Mouse (Mus musculus): Measurements from ENCODE around the gene Fhit. TPM values are rescaled to one million over a fixed set of nuclear protein-coding genes. Genes with fewer than 3 reads are reported as not detected.

Fhit gene
- polyA plus RNA-seq, 1 experiment from 2014 or later, result 13.3 TPM

- Histone ChIP-seq H3K36me3 (ENCODE audit: insufficient read depth, low read length) (no peaks in the 10 kb centered on the region), H3K4me1 (replicated peaks; ENCODE audit: insufficient read depth, low read length) (no peaks in the 10 kb centered on the region), H3K4me3 (replicated peaks; ENCODE audit: low read depth, low read length) (no peak overlapping the region), H3K27ac (no peak overlapping the region), H3K4me2 (ENCODE audit: low read length) (no peak overlapping the region), H3K9me3 (replicated peaks; ENCODE audit: low read length) (no peaks in the 10 kb centered on the region), H3K27me3 (ENCODE audit: insufficient read depth, low read length) (no peaks in the 10 kb centered on the region), H3K9ac (ENCODE audit: low read depth, low read length) (no peak overlapping the region)
- 67% methylated on average over 2 of the region's 2 CpGs for WGBS
- no peak for TF ChIP-seq CTCF (IDR thresholded peaks at IDR 0.05; ENCODE audit: low read depth)
- no peak for DNase-seq (ENCODE audit: low spot score)
- ATAC-seq (replicated peaks; ENCODE audit: low FRiP score, low read depth), result no peak
Observed at GRCm38 (mm10) chr14:10003847-10004246, 1158.0 kb downstream of the Fhit start.

DNA sequence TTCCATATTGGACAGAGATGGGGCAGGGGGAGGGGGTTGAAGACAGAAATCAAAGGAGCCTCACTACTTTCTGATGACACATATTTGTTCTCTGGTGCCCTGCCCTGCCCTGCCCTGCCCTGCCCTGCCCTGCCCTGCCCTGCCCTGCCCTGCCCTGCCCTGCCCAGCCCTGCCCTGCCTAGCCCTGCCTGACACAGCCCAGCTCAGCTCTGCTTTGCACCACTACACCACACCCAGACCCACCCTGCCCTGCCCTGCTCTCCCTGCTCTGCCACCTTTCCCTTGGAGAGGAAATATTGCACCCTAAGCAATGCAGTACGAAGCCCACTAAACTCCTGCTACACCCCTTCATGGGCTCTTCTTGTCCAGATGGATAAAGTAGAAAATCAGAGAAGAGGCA is 1171.2 kb downstream of the Fhit start:
- H3K9ac ChIP-seq (ENCODE audit: low read depth, low read length), result no peak overlapping the region
- no peaks in the 10 kb centered on the region for H3K27me3 ChIP-seq (ENCODE audit: insufficient read depth, low read length)
- no peak overlapping the region for H3K4me2 ChIP-seq (ENCODE audit: low read length)
- H3K27ac ChIP-seq, result no peak overlapping the region
- no peak for DNase-seq (ENCODE audit: low spot score)
- no peak for ATAC-seq (replicated peaks; ENCODE audit: low FRiP score, low read depth)
- no peak for TF ChIP-seq CTCF (IDR thresholded peaks at IDR 0.05; ENCODE audit: low read depth)
- no peaks in the 10 kb centered on the region for H3K36me3 ChIP-seq (ENCODE audit: insufficient read depth, low read length)
- H3K4me1 ChIP-seq (replicated peaks; ENCODE audit: insufficient read depth, low read length), result no peaks in the 10 kb centered on the region
- H3K9me3 ChIP-seq (replicated peaks; ENCODE audit: low read length), result no peaks in the 10 kb centered on the region
- H3K4me3 ChIP-seq (replicated peaks; ENCODE audit: low read depth, low read length), result no peak overlapping the region
- WGBS, result 80% methylated on average over 1 of the region's 1 CpGs

GRCm38 (mm10) chr14:9976934-9977510 is 1184.8 kb downstream of the Fhit start:
- Histone ChIP-seq H3K4me2 (ENCODE audit: low read length) (no peak overlapping the region), H3K4me1 (replicated peaks; ENCODE audit: insufficient read depth, low read length) (no peaks in the 10 kb centered on the region), H3K9ac (ENCODE audit: low read depth, low read length) (no peak overlapping the region), H3K9me3 (replicated peaks; ENCODE audit: low read length) (no peaks in the 10 kb centered on the region), H3K4me3 (replicated peaks; ENCODE audit: low read depth, low read length) (no peak overlapping the region), H3K27ac (no peak overlapping the region), H3K36me3 (ENCODE audit: insufficient read depth, low read length) (no peaks in the 10 kb centered on the region), H3K27me3 (ENCODE audit: insufficient read depth, low read length) (no peaks in the 10 kb centered on the region)
- ATAC-seq (replicated peaks; ENCODE audit: low FRiP score, low read depth), result no peak
- no peak for TF ChIP-seq CTCF (IDR thresholded peaks at IDR 0.05; ENCODE audit: low read depth)
- DNase-seq (ENCODE audit: low spot score), result peak; percentile 24
- 69% methylated on average over 3 of the region's 3 CpGs for WGBS

- no peaks in the 10 kb centered on the region for H3K36me3 ChIP-seq (ENCODE audit: insufficient read depth, low read length)
- H3K4me3 ChIP-seq (replicated peaks; ENCODE audit: low read depth, low read length), result no peak overlapping the region
- no peaks in the 10 kb centered on the region for H3K27me3 ChIP-seq (ENCODE audit: insufficient read depth, low read length)
- no peak overlapping the region for H3K9ac ChIP-seq (ENCODE audit: low read depth, low read length)
- ATAC-seq (replicated peaks; ENCODE audit: low FRiP score, low read depth), result no peak
- H3K27ac ChIP-seq, result no peak overlapping the region
- no peak for DNase-seq (ENCODE audit: low spot score)
- H3K4me2 ChIP-seq (ENCODE audit: low read length), result no peak overlapping the region
- no peaks in the 10 kb centered on the region for H3K9me3 ChIP-seq (replicated peaks; ENCODE audit: low read length)
- H3K4me1 ChIP-seq (replicated peaks; ENCODE audit: insufficient read depth, low read length), result no peaks in the 10 kb centered on the region
- WGBS, result 82% methylated on average over 3 of the region's 3 CpGs
- TF ChIP-seq CTCF (IDR thresholded peaks at IDR 0.05; ENCODE audit: low read depth), result no peak
Observed at GRCm38 (mm10) chr14:9974402-9974801, 1187.4 kb downstream of the Fhit start.

DNA sequence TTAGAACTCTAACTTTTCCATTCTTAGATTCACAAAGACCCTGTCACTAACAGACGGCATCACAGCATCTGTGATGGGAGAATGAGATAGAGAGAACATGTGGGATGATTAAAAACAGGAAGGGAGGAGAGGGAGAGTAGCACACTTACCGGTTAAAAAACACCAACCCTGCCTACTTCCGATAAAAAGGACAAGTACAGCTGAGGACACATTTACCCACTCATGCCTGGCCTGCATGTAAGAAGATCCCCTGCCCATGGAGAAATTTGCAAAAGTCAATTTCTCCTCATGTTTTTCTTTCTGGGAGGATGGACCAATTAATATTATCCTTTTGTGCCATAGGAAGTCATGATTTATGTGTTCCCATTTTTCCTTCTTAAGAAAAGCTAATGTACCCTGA is 1198.0 kb downstream of the Fhit start:
- Histone ChIP-seq H3K4me2 (ENCODE audit: low read length) (no peak overlapping the region), H3K4me1 (replicated peaks; ENCODE audit: insufficient read depth, low read length) (no peaks in the 10 kb centered on the region), H3K9ac (ENCODE audit: low read depth, low read length) (no peak overlapping the region), H3K4me3 (replicated peaks; ENCODE audit: low read depth, low read length) (no peak overlapping the region), H3K36me3 (ENCODE audit: insufficient read depth, low read length) (no peaks in the 10 kb centered on the region), H3K27ac (no peak overlapping the region), H3K27me3 (ENCODE audit: insufficient read depth, low read length) (no peaks in the 10 kb centered on the region), H3K9me3 (replicated peaks; ENCODE audit: low read length) (no peaks in the 10 kb centered on the region)
- 26% methylated on average over 3 of the region's 3 CpGs for WGBS
- DNase-seq (ENCODE audit: low spot score) (peak; percentile 26), ATAC-seq (replicated peaks; ENCODE audit: low FRiP score, low read depth) (no peak)
- no peak for TF ChIP-seq CTCF (IDR thresholded peaks at IDR 0.05; ENCODE audit: low read depth)

DNA sequence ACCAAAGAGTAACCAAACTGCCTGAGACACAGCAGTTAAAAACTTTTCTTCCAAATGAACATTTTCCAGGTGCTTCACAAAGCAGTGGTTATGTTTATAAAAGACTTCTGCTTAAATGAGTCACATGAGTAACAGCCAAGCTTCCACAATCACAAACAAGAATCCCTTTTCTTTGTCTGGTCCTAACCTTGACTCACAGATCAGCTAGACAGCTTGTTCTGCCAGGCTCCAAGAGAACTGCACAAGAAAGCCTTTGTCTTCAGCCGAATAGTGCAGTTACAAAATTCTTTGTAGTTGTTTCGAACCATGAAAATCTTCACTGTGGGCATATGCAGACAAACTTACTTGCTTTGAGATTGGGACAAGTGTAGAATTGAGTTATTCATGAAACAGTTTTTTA is 1201.4 kb downstream of the Fhit start:
- H3K27me3 ChIP-seq (ENCODE audit: insufficient read depth, low read length), result no peaks in the 10 kb centered on the region
- WGBS, result 77% methylated on average over 2 of the region's 2 CpGs
- no peak overlapping the region for H3K9ac ChIP-seq (ENCODE audit: low read depth, low read length)
- DNase-seq (ENCODE audit: low spot score) (no peak), ATAC-seq (replicated peaks; ENCODE audit: low FRiP score, low read depth) (no peak)
- H3K36me3 ChIP-seq (ENCODE audit: insufficient read depth, low read length), result no peaks in the 10 kb centered on the region
- H3K9me3 ChIP-seq (replicated peaks; ENCODE audit: low read length), result no peaks in the 10 kb centered on the region
- TF ChIP-seq CTCF (IDR thresholded peaks at IDR 0.05; ENCODE audit: low read depth), result no peak
- H3K27ac ChIP-seq, result no peak overlapping the region
- no peaks in the 10 kb centered on the region for H3K4me1 ChIP-seq (replicated peaks; ENCODE audit: insufficient read depth, low read length)
- H3K4me3 ChIP-seq (replicated peaks; ENCODE audit: low read depth, low read length), result no peak overlapping the region
- H3K4me2 ChIP-seq (ENCODE audit: low read length), result no peak overlapping the region

- Histone ChIP-seq H3K27me3 (ENCODE audit: insufficient read depth, low read length) (no peaks in the 10 kb centered on the region), H3K4me3 (replicated peaks; ENCODE audit: low read depth, low read length) (no peak overlapping the region), H3K4me1 (replicated peaks; ENCODE audit: insufficient read depth, low read length) (no peaks in the 10 kb centered on the region), H3K9me3 (replicated peaks; ENCODE audit: low read length) (no peaks in the 10 kb centered on the region), H3K36me3 (ENCODE audit: insufficient read depth, low read length) (no peaks in the 10 kb centered on the region), H3K9ac (ENCODE audit: low read depth, low read length) (no peak overlapping the region), H3K4me2 (ENCODE audit: low read length) (no peak overlapping the region), H3K27ac (no peak overlapping the region)
- WGBS, result 55% methylated on average over 2 of the region's 2 CpGs
- ATAC-seq (replicated peaks; ENCODE audit: low FRiP score, low read depth) (no peak), DNase-seq (ENCODE audit: low spot score) (peak; percentile 60)
- TF ChIP-seq CTCF (IDR thresholded peaks at IDR 0.05; ENCODE audit: low read depth), result no peak
Observed at GRCm38 (mm10) chr14:9899494-9899893, 1262.3 kb downstream of the Fhit start.
